Mouse (Mus musculus): ENCODE measurements around the gene Gm49366. TPM values are rescaled to one million over a fixed set of nuclear protein-coding genes. Genes with fewer than 3 reads are reported as not detected.
"Not testable (repeated sequence)": the region's sequence is repeated elsewhere in the genome, so short reads cannot be mapped to it uniquely, and the experiment has no call there.

The Gm49366 gene
- polyA plus RNA-seq, 1 experiment from 2014 or later: not detected

DNA sequence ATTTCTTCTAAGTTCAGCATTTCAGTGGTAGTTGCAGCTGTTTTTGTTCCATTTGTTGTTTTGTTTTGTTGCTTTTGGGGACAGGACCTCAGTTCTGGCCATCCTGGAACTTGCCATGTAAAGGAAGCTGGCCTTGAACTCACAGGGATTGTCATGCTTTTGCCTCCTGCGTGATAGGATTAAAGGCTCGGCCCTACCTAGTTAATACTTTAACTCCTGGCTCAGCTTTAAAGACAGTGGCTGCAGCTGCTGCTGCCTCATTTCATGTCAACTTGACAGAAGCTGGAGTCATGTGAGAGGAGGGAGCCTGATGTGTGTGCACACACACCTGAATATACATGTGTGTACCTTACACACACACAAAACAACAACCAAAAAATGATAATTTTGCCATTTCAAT, 5.3 kb downstream of the Gm49366 start:
- no peak for ATAC-seq (replicated peaks; ENCODE audit: low FRiP score, low TSS enrichment, low read depth)
- Histone ChIP-seq H3K9me3 (ENCODE audit: control insufficient read depth, low read length) (peaks cover 12% of the 10 kb centered on the region; the same call in 1 of the 2 replicates), H3K4me2 (ENCODE audit: low read length) (no peak overlapping the region), H3K4me3 (ENCODE audit: low read depth, low read length) (no peak overlapping the region), H3K9ac (ENCODE audit: low read length) (no peak overlapping the region), H3K36me3 (ENCODE audit: control insufficient read depth, insufficient read depth, low read length) (no peaks in the 10 kb centered on the region), H3K4me1 (replicated peaks; ENCODE audit: control insufficient read depth, insufficient read depth, low read length) (no peaks in the 10 kb centered on the region), H3K27me3 (replicated peaks; ENCODE audit: control insufficient read depth, insufficient read depth, low read length) (no peaks in the 10 kb centered on the region), H3K27ac (ENCODE audit: low read depth) (no peak overlapping the region)
- WGBS: 59% methylated on average over 2 of the region's 2 CpGs
- DNase-seq (ENCODE audit: low spot score): no peak

DNA sequence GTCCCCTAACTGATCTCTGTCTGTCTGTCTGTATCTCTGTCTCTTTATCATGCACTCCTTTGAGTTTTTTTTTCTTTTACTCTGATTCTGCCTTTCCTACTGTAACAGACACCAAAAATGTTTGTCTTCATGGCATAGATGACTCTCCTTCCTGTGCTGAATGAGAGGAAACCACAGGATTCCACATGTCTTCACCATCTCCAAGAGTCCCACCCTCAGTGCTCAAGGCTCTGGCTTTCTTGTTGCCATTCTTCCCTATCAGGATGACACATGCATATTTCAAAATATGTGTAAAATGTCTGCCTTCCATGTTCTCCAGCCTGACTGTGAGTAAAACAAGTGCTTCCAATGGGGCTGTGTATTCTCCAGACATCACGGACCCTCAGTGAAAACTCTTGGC, 8.2 kb downstream of the Gm49366 start:
- DNase-seq (ENCODE audit: low spot score) (no peak), ATAC-seq (replicated peaks; ENCODE audit: low FRiP score, low TSS enrichment, low read depth) (no peak)
- Histone ChIP-seq H3K9ac (ENCODE audit: low read length) (no peak overlapping the region), H3K4me2 (ENCODE audit: low read length) (no peak overlapping the region), H3K27me3 (replicated peaks; ENCODE audit: control insufficient read depth, insufficient read depth, low read length) (no peaks in the 10 kb centered on the region), H3K9me3 (ENCODE audit: control insufficient read depth, low read length) (peaks cover 9% of the 10 kb centered on the region; the same call in 1 of the 2 replicates), H3K36me3 (ENCODE audit: control insufficient read depth, insufficient read depth, low read length) (no peaks in the 10 kb centered on the region), H3K27ac (ENCODE audit: low read depth) (no peak overlapping the region), H3K4me3 (ENCODE audit: low read depth, low read length) (no peak overlapping the region), H3K4me1 (replicated peaks; ENCODE audit: control insufficient read depth, insufficient read depth, low read length) (no peaks in the 10 kb centered on the region)
- WGBS: 82% methylated on average over 1 of the region's 1 CpGs

DNA sequence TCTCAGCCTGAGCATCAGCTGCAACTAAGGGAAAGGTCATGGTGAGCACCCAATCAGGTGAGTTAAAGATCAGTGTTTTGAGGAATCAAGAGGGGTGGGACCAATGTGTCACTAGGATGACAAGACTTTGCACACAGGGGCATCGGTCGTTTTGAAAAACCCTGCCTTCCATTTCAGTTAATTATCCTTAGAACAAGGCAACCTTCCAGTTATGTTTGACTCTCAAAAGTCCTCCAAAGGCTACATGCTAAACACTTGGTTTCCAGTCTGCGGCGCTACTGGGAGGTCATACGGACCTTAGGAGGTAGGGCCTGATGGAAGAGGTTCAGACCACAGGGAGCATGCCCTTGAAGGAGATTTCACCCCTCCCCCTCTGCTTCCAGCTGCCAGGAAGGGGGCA, 12.0 kb downstream of the Gm49366 start:
- H3K4me3 ChIP-seq (ENCODE audit: low read depth, low read length); H3K4me1 ChIP-seq (replicated peaks; ENCODE audit: control insufficient read depth, insufficient read depth, low read length); H3K27ac ChIP-seq (ENCODE audit: low read depth); H3K4me2 ChIP-seq (ENCODE audit: low read length); H3K9ac ChIP-seq (ENCODE audit: low read length); DNase-seq (ENCODE audit: low spot score); ATAC-seq (replicated peaks; ENCODE audit: low FRiP score, low TSS enrichment, low read depth); H3K9me3 ChIP-seq (ENCODE audit: control insufficient read depth, low read length); H3K36me3 ChIP-seq (ENCODE audit: control insufficient read depth, insufficient read depth, low read length): not testable (repeated sequence)
- peaks cover 19% of the 10 kb centered on the region for H3K27me3 ChIP-seq (replicated peaks; ENCODE audit: control insufficient read depth, insufficient read depth, low read length)
- 89% methylated on average over 5 of the region's 5 CpGs for WGBS

DNA sequence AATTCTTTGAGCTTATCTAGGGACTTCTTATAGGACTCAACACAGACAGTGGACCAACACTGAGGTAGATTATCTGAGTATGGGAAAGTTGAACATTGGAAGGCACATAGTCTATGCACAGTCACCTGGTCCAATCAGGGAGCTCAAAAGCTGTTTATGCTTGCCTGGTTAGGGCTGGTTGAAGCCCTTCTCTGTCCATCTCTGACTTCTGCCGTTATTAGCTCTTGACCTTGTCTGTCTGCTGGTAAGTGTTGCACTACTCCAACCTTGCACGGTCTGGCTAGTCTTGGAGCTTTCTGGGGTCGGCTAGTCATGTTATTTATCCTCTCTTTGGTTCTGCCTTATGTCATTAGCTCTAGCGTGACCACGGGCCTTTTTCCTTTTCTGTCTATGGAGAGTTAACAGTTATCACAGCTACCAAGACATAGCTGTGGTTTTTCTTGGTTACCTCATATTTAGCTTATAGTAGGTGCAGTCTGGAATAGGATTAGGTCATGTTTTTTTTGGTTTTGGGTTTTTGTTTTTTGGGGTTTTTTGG, 13.3 kb downstream of the Gm49366 start, which contains the start of gene Acot3:
Gene Acot3 (plus strand): TSS at position 208 of the 538 bp plus-strand sequence.
- H3K4me1 ChIP-seq (replicated peaks; ENCODE audit: control insufficient read depth, insufficient read depth, low read length): 0 out of 2 replicates have a peak, but pooled peaks cover 2% of the 10 kb centered on the region
- no peak within 1 kb of the TSS for H3K4me2 ChIP-seq (ENCODE audit: low read length)
- H3K36me3 ChIP-seq (ENCODE audit: control insufficient read depth, insufficient read depth, low read length): no peaks in the 10 kb centered on the region
- no peak within 1 kb of the TSS for H3K9ac ChIP-seq (ENCODE audit: low read length)
- ATAC-seq (replicated peaks; ENCODE audit: low FRiP score, low TSS enrichment, low read depth) (no peak), DNase-seq (ENCODE audit: low spot score) (no peak)
- peaks cover 9% of the 10 kb centered on the region; the same call in 1 of the 2 replicates for H3K9me3 ChIP-seq (ENCODE audit: control insufficient read depth, low read length)
- WGBS: 63% methylated on average over 5 of the region's 5 CpGs
- peaks cover 19% of the 10 kb centered on the region for H3K27me3 ChIP-seq (replicated peaks; ENCODE audit: control insufficient read depth, insufficient read depth, low read length)
- H3K27ac ChIP-seq (ENCODE audit: low read depth): no peak within 1 kb of the TSS
- no peak within 1 kb of the TSS for H3K4me3 ChIP-seq (ENCODE audit: low read depth, low read length)

DNA sequence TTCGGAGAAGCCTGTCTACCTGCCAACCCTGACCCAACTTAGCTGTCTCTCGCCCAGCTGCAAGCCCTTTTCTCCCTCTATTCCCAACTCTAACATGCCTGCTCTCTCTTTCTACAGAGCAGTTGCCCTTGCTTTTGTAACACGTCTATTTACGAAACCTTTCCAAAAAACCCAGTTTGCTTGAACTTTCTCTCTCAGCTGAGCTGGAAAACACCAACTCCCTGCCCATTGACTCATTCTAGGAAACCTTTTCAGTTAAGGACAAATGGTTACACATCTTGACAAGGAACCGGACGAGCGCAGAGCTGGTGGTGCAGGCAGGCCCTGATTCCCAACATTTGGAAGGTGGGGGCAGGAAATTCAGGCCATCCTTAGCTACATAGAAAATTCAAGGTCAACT, 13.9 kb downstream of the Gm49366 start:
- Histone ChIP-seq H3K4me2 (ENCODE audit: low read length) (no peak overlapping the region), H3K9ac (ENCODE audit: low read length) (no peak overlapping the region), H3K4me1 (replicated peaks; ENCODE audit: control insufficient read depth, insufficient read depth, low read length) (0 out of 2 replicates have a peak, but pooled peaks cover 2% of the 10 kb centered on the region), H3K27ac (ENCODE audit: low read depth) (no peak overlapping the region), H3K9me3 (ENCODE audit: control insufficient read depth, low read length) (peaks cover 9% of the 10 kb centered on the region; the same call in 1 of the 2 replicates), H3K27me3 (replicated peaks; ENCODE audit: control insufficient read depth, insufficient read depth, low read length) (peaks cover 19% of the 10 kb centered on the region), H3K36me3 (ENCODE audit: control insufficient read depth, insufficient read depth, low read length) (no peaks in the 10 kb centered on the region), H3K4me3 (ENCODE audit: low read depth, low read length) (no peak overlapping the region)
- ATAC-seq (replicated peaks; ENCODE audit: low FRiP score, low TSS enrichment, low read depth) (no peak), DNase-seq (ENCODE audit: low spot score) (no peak)
- 87% methylated on average over 7 of the region's 7 CpGs for WGBS

DNA sequence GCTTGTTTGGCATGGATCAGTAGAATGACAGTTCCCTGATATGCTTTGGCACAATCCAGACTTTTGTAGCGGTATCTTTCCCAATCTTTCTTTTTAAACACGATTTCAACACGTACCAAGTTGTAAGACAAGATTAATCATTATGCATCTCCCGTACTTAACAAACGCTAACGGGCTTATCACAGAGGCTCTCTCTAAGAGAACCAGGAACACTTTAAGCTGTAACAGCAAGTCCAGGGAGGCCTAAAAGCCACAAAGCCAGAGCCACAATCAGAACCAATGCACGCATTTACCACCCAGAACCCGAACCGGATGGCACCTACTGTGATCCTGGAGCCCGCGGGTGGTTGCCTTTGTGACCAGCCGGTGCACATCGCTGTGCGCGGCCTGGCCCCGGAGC, 14.4 kb downstream of the Gm49366 start:
- peak overlapping the region; percentile 34 for H3K9ac ChIP-seq (ENCODE audit: low read length)
- H3K27ac ChIP-seq (ENCODE audit: low read depth): no peak overlapping the region
- H3K4me3 ChIP-seq (ENCODE audit: low read depth, low read length): peak overlapping the region; percentile 36
- peaks cover 19% of the 10 kb centered on the region for H3K27me3 ChIP-seq (replicated peaks; ENCODE audit: control insufficient read depth, insufficient read depth, low read length)
- DNase-seq (ENCODE audit: low spot score): peak; percentile 56
- H3K4me1 ChIP-seq (replicated peaks; ENCODE audit: control insufficient read depth, insufficient read depth, low read length): 0 out of 2 replicates have a peak, but pooled peaks cover 2% of the 10 kb centered on the region
- no peak for ATAC-seq (replicated peaks; ENCODE audit: low FRiP score, low TSS enrichment, low read depth)
- no peaks in the 10 kb centered on the region for H3K36me3 ChIP-seq (ENCODE audit: control insufficient read depth, insufficient read depth, low read length)
- peak overlapping the region; percentile 72 for H3K4me2 ChIP-seq (ENCODE audit: low read length)
- peaks cover 7% of the 10 kb centered on the region; the same call in 1 of the 2 replicates for H3K9me3 ChIP-seq (ENCODE audit: control insufficient read depth, low read length)
- WGBS: 13% methylated on average over 16 of the region's 16 CpGs

DNA sequence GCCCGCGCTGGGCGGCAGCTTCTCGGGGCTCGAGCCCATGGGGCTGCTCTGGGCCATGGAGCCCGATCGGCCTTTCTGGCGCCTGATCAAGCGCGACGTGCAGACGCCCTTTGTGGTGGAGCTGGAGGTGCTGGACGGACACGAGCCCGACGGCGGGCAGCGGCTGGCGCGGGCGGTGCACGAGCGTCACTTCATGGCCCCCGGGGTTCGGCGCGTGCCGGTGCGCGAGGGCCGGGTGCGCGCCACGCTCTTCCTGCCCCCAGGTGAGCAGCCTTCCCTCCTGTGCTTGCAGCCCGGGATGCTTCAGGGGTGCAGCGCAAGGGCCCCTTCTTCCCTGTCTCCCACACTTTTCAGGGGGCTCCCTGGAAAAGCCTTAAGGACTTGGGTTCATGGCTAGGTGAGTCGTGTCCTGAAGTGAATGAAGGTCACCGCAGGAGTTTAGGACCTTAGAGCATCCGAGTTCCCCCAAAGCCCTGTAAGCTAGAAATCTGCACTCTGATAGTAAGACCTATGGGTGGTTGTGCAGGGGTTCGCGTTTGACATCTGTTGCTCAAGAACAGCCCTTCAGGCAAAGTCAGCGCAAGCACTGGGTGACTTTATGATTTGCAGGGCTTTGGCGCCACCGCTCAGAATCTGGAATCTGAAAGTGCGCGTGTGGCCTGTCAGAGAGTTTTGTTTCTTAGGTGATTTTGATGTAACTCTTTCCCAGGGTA, 15.1 kb downstream of the Gm49366 start:
- H3K27me3 ChIP-seq (replicated peaks; ENCODE audit: control insufficient read depth, insufficient read depth, low read length): peaks cover 19% of the 10 kb centered on the region
- 0 out of 2 replicates have a peak, but pooled peaks cover 2% of the 10 kb centered on the region for H3K4me1 ChIP-seq (replicated peaks; ENCODE audit: control insufficient read depth, insufficient read depth, low read length)
- WGBS: 2% methylated on average over 38 of the region's 46 CpGs
- peak overlapping the region; percentile 36 for H3K4me3 ChIP-seq (ENCODE audit: low read depth, low read length)
- peak overlapping the region; percentile 34 for H3K9ac ChIP-seq (ENCODE audit: low read length)
- no peaks in the 10 kb centered on the region for H3K36me3 ChIP-seq (ENCODE audit: control insufficient read depth, insufficient read depth, low read length)
- peaks cover under 1% of the 10 kb centered on the region; the same call in 1 of the 2 replicates for H3K9me3 ChIP-seq (ENCODE audit: control insufficient read depth, low read length)
- H3K27ac ChIP-seq (ENCODE audit: low read depth): no peak overlapping the region
- ATAC-seq (replicated peaks; ENCODE audit: low FRiP score, low TSS enrichment, low read depth): 0 out of 2 replicates have a peak, but pooled peaks have one; percentile 23
- H3K4me2 ChIP-seq (ENCODE audit: low read length): peak overlapping the region; percentile 72
- DNase-seq (ENCODE audit: low spot score): peak; percentile 68

DNA sequence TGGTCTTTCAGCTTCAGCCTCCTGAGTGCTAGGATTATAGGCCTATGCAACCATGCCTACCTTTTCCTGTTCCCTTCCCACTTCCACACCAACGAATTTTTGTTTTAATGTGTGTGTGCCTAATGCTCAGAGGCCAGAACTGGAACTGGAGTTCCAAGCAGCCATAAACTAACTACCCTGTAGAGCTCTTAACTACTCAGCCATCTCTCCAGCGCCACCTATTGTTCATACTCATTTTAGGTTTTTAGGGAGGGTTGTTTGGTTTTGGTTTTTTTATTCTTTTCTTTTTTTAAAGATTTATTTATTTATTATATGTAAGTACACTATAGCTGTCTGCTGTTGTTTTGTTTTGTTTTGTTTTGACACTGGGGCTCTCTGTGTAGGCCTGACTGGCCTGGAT, 22.2 kb downstream of the Gm49366 start:
- ATAC-seq (replicated peaks; ENCODE audit: low FRiP score, low TSS enrichment, low read depth): no peak
- no peak overlapping the region for H3K4me3 ChIP-seq (ENCODE audit: low read depth, low read length)
- WGBS: 29% methylated on average over 2 of the region's 2 CpGs
- no peaks in the 10 kb centered on the region for H3K4me1 ChIP-seq (replicated peaks; ENCODE audit: control insufficient read depth, insufficient read depth, low read length)
- no peak overlapping the region for H3K9ac ChIP-seq (ENCODE audit: low read length)
- H3K9me3 ChIP-seq (ENCODE audit: control insufficient read depth, low read length): no peaks in the 10 kb centered on the region
- H3K36me3 ChIP-seq (ENCODE audit: control insufficient read depth, insufficient read depth, low read length): no peaks in the 10 kb centered on the region
- H3K27me3 ChIP-seq (replicated peaks; ENCODE audit: control insufficient read depth, insufficient read depth, low read length): no peaks in the 10 kb centered on the region
- H3K4me2 ChIP-seq (ENCODE audit: low read length): no peak overlapping the region
- DNase-seq (ENCODE audit: low spot score): peak; percentile 29
- no peak overlapping the region for H3K27ac ChIP-seq (ENCODE audit: low read depth)
